Mouse (Mus musculus) MEL (cell line): ENCODE results near the gene Peli1.

Experiments
- CTCF ChIP-seq, 3 experiments: IDR thresholded peaks in 2 of 3; conservative IDR thresholded peaks in 1 of 3; 2 replicates each; pipeline ENCODE4 v1.5.1; 2011 to 2012; ENCODE audit warnings: low read length in 3 of 3, low read depth in 2 of 3, mild to moderate bottlenecking in 2 of 3, improper control_type of control experiment in 1 of 3, inconsistent platforms in 1 of 3, mixed read lengths in 1 of 3, moderate library complexity in 1 of 3; ENCODE audit not compliant: control insufficient read depth in 1 of 3, insufficient read depth in 1 of 3, poor library complexity in 1 of 3, severe bottlenecking in 1 of 3
- NELFE ChIP-seq: IDR thresholded peaks from 2 replicates; pipeline ENCODE4 v1.6.1; 2011; ENCODE audit warnings: low read depth, low read length, improper control_type of control experiment
- ZNF384 ChIP-seq: IDR thresholded peaks from 2 replicates; pipeline ENCODE4 v1.6.1; 2012; ENCODE audit warnings: low read depth, mild to moderate bottlenecking, inconsistent platforms, low read length, improper control_type of control experiment

GRCm38 (mm10) chr11:21103186-21103585 lies 12.1 kb downstream of the Peli1 start:
- TF ChIP-seq CTCF (IDR thresholded peaks at IDR 0.05 in 2 of 3, conservative IDR thresholded peaks at IDR 0.05 in 1 of 3; ENCODE audit: control insufficient read depth in 1 of 3, insufficient read depth in 1 of 3, low read depth in 2 of 3, low read length in 3 of 3, poor library complexity in 1 of 3, severe bottlenecking in 1 of 3): no peak
- TF ChIP-seq ZNF384: no peak
- TF ChIP-seq NELFE: no peak
